Mouse (Mus musculus) urinary bladder, adult 2 months (tissue): ENCODE measurements around the gene Cabp7. TPM values are rescaled to one million over a fixed set of nuclear protein-coding genes. Genes with fewer than 3 reads are reported as not detected.

Source experiments
- DNase-seq: peaks from one replicate; pipeline ENCODE4 v3.0.0; 2022; ENCODE audit warnings: low spot score
- polyA plus RNA-seq: library from polyadenylated mRNA; depleted of rRNA; stranded (reverse); fragments of >200 nt; gene quantifications from 2 replicates; pipeline ENCODE4 v1.2.3, GENCODE M21; 2012; rRNA removed

Cabp7 gene
- polyA plus RNA-seq, result 0.46 and 0.65 TPM in 2 replicates

GRCm38 (mm10) chr11:4746733-4747132, at the start of gene Cabp7:
TSS of gene Cabp7 (minus strand) at chr11:4746778.
- no peak for DNase-seq

GRCm38 (mm10) chr11:4793006-4793405, 46.4 kb upstream of the Cabp7 start:
- no peak for DNase-seq

GRCm38 (mm10) chr11:4791549-4791948, 45.0 kb upstream of the Cabp7 start:
- no peak for DNase-seq

- no peak for DNase-seq
These were observed 43.1 kb upstream of the Cabp7 start for GRCm38 (mm10) chr11:4789691-4790090.

GRCm38 (mm10) chr11:4784629-4785142, 38.1 kb upstream of the Cabp7 start:
- DNase-seq, result no peak

- DNase-seq, result no peak
These were observed 36.5 kb upstream of the Cabp7 start for GRCm38 (mm10) chr11:4783116-4783515.

- no peak for DNase-seq
These were observed 34.3 kb upstream of the Cabp7 start for GRCm38 (mm10) chr11:4780927-4781326.

- peak; percentile 50 for DNase-seq
These were observed 26.3 kb upstream of the Cabp7 start for GRCm38 (mm10) chr11:4772925-4773324.

GRCm38 (mm10) chr11:4771756-4772155, 25.2 kb upstream of the Cabp7 start:
- DNase-seq, result no peak

- DNase-seq, result no peak
These were observed 23.3 kb upstream of the Cabp7 start for GRCm38 (mm10) chr11:4769881-4770280.

- no peak for DNase-seq
These were observed 22.7 kb upstream of the Cabp7 start for GRCm38 (mm10) chr11:4769293-4769692.

GRCm38 (mm10) chr11:4768399-4768798, 21.8 kb upstream of the Cabp7 start:
- DNase-seq, result no peak

GRCm38 (mm10) chr11:4764476-4764875, 17.9 kb upstream of the Cabp7 start:
- DNase-seq, result no peak

GRCm38 (mm10) chr11:4763631-4764030, 17.1 kb upstream of the Cabp7 start:
- DNase-seq, result no peak

GRCm38 (mm10) chr11:4762511-4762910, 15.9 kb upstream of the Cabp7 start:
- DNase-seq, result no peak

- DNase-seq, result no peak
These were observed 15.4 kb upstream of the Cabp7 start for GRCm38 (mm10) chr11:4761991-4762390.

GRCm38 (mm10) chr11:4760438-4760837, 13.9 kb upstream of the Cabp7 start:
- no peak for DNase-seq

- DNase-seq, result no peak
These were observed 11.2 kb upstream of the Cabp7 start for GRCm38 (mm10) chr11:4757789-4758158.

- DNase-seq, result no peak
These were observed 10.6 kb upstream of the Cabp7 start for GRCm38 (mm10) chr11:4756984-4757788.

GRCm38 (mm10) chr11:4756460-4756859, 9.9 kb upstream of the Cabp7 start:
- DNase-seq, result no peak

GRCm38 (mm10) chr11:4754867-4755266, 8.3 kb upstream of the Cabp7 start:
- DNase-seq, result no peak

- no peak for DNase-seq
These were observed 7.5 kb upstream of the Cabp7 start for GRCm38 (mm10) chr11:4754036-4754435.

GRCm38 (mm10) chr11:4752836-4753235, 6.3 kb upstream of the Cabp7 start:
- DNase-seq, result no peak

- DNase-seq, result peak; percentile 47
These were observed 3.7 kb upstream of the Cabp7 start for GRCm38 (mm10) chr11:4750263-4750662.
